Mouse (Mus musculus) G1E-ER4 (cell line): Measurements from ENCODE around the gene Prb1. TPM values are rescaled to one million over a fixed set of nuclear protein-coding genes. Genes with fewer than 3 reads are reported as not detected.
"Not testable (repeated sequence)": the region's sequence is repeated elsewhere in the genome, so short reads cannot be mapped to it uniquely, and the experiment has no call there.

Source experiments
- GATA1 ChIP-seq: IDR thresholded peaks from one replicate; pipeline ENCODE4 v1.8.0; 2012; ENCODE audit warnings: low read length, inconsistent platforms
- polyA plus RNA-seq: library from polyadenylated mRNA; stranded (reverse); fragments of >175 nt; gene quantifications from 2 replicates; pipeline ENCODE4 v1.2.3, GENCODE M21; 2012

Prb1 gene
- not detected in 2 replicates for polyA plus RNA-seq

DNA sequence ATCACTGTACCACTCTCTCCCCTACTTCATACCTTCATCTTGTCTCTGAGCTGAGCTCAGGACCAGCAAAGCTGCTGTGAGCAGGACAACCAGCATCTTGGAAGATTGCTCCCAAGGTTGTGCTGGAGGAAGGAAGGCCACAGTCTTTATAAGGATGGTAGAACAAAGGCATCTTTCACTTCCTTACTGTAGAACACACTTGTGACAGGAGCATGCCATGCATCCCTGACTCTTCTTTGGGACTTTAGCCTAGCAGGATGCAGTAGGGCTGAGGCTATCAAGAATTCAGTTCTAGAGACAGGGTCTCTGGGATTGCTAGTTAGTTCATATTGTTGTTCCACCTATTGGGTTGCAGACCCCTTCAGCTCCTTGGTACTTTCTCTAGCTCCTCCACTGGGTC, at the start of gene Prb1:
Gene Prb1, minus strand, starts transcription at position 101 of the 400 bp plus-strand sequence.
- not testable (repeated sequence) for TF ChIP-seq GATA1

Other genes starting within 250 kb of the Prb1 start
- gene Prpmp5, start 104.2 kb upstream of the Prb1 start, polyA plus RNA-seq, result not detected in 2 replicates
- gene Gm8882, start 153.6 kb upstream of the Prb1 start, polyA plus RNA-seq, result not detected in 2 replicates